Mouse (Mus musculus): ENCODE data around the gene Cyp2c23. TPM values are rescaled to one million over a fixed set of nuclear protein-coding genes. Genes with fewer than 3 reads are reported as not detected.

The Cyp2c23 gene
- total and polyA plus RNA-seq, 3 experiments = 0.11 TPM; not detected in 2

GRCm38 (mm10) chr19:44000061-44000460 lies 28.9 kb downstream of the Cyp2c23 start:
- DNase-seq (ENCODE audit: low spot score) = no peak
- Histone ChIP-seq H3K27me3 (ENCODE audit: insufficient read depth, low read length) (peaks cover 23% of the 10 kb centered on the region), H3K36me3 (replicated peaks) (no peaks in the 10 kb centered on the region), H3K4me1 (ENCODE audit: insufficient read depth, low read depth, low read length) (no peaks in the 10 kb centered on the region), H3K9me3 (replicated peaks) (no peaks in the 10 kb centered on the region), H3K4me3 (ENCODE audit: low read depth, low read length) (no peak overlapping the region)
- TF ChIP-seq POLR2AphosphoS5 (IDR thresholded peaks at IDR 0.05; ENCODE audit: insufficient replicate concordance, low read depth, low read length) (no peak), GATA1 (IDR thresholded peaks at IDR 0.05; ENCODE audit: borderline replicate concordance, low read length) (no peak)
- no peak for ATAC-seq (ENCODE audit: extremely low read depth, insufficient number of reproducible peaks, low FRiP score, poor library complexity, severe bottlenecking)

DNA sequence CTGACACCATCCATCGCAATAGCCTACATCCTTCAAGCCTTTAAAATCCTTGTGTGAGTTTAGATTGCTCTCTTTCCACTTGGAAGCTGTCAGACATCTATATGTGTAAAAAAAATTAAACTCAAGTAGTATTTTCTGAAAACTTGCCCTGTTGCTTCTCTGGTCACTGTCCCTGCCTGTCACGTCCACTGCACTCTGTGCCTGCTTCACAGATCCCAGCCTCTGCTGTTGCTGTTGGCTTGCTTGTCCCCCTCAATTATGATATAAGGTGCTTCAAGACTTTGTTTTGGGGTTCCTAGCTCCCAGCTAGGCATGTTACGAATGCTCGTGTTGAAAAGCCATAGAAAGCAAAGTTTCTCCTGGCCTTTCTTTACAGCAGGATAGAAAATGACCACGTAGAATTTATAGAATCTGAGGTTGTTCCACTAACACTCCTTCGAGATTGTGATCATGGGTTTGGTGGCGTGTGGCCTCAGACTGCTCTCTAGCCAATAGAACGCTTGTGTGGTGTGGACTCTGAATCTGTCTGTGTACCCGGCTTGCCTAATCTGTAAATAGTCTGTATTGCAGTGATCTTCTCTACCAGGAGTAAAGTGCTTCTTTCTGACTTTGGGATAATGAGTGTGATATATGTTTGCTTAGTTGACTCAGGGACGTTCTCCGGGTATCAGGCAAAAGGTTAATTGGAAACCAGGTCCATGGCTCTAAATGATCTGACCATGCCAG lies 30.0 kb downstream of the Cyp2c23 start:
- ATAC-seq (ENCODE audit: extremely low read depth, insufficient number of reproducible peaks, low FRiP score, poor library complexity, severe bottlenecking) = no peak
- no peaks in the 10 kb centered on the region for H3K36me3 ChIP-seq (replicated peaks)

DNA sequence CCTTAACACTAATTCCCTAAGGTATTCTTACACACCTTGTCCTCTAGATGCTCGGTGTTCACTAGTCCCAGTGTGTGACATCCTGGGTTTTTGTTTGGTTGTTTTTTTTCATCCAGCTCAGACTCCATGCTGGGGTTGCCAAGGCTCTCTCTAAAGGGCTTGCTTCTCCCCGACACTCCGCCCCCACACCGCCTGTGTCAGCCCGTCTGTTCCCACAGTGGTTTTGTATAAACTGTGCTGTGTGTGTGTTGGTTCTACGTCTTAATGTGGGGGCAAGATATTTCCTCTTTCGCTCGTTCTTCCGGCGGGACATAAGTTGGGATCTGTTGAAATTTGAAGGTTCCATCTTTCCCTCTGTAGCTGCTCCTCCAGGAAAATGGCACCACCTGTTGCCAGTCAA lies 30.9 kb downstream of the Cyp2c23 start:
- ATAC-seq (ENCODE audit: extremely low read depth, insufficient number of reproducible peaks, low FRiP score, poor library complexity, severe bottlenecking) = no peak
- TF ChIP-seq TAL1 (conservative IDR thresholded peaks at IDR 0.05; ENCODE audit: low read depth, low read length) (no peak), CTCF (IDR thresholded peaks at IDR 0.05; ENCODE audit: low read depth, low read length) (no peak)

More for the DNA sequence above, 30.0 kb downstream of the Cyp2c23 start:
- no peak overlapping the region for H3K4me3 ChIP-seq (ENCODE audit: low read depth, low read length)
- H3K9me3 ChIP-seq (replicated peaks) = no peaks in the 10 kb centered on the region
- TF ChIP-seq GATA1 (IDR thresholded peaks at IDR 0.05; ENCODE audit: borderline replicate concordance, low read length) (no peak), CTCF (IDR thresholded peaks at IDR 0.05; ENCODE audit: low read depth, low read length) (no peak), POLR2AphosphoS5 (IDR thresholded peaks at IDR 0.05; ENCODE audit: insufficient replicate concordance, low read depth, low read length) (no peak), GATA2 (IDR thresholded peaks at IDR 0.05; ENCODE audit: borderline replicate concordance, low read depth, low read length) (no peak), TAL1 (conservative IDR thresholded peaks at IDR 0.05; ENCODE audit: low read depth, low read length) (no peak)
- H3K4me1 ChIP-seq (ENCODE audit: insufficient read depth, low read depth, low read length) = peaks cover 6% of the 10 kb centered on the region
- DNase-seq (ENCODE audit: low spot score) = no peak
- H3K27me3 ChIP-seq (ENCODE audit: insufficient read depth, low read length) = peaks cover 20% of the 10 kb centered on the region

GRCm38 (mm10) chr19:43995427-43995826 lies 33.6 kb downstream of the Cyp2c23 start:
- no peaks in the 10 kb centered on the region for H3K9me3 ChIP-seq (replicated peaks)
- H3K36me3 ChIP-seq (replicated peaks) = no peaks in the 10 kb centered on the region
- H3K4me1 ChIP-seq (ENCODE audit: insufficient read depth, low read depth, low read length) = peaks cover 6% of the 10 kb centered on the region
- TF ChIP-seq GATA1 (IDR thresholded peaks at IDR 0.05; ENCODE audit: borderline replicate concordance, low read length) = no peak
- TF ChIP-seq CTCF (IDR thresholded peaks at IDR 0.05; ENCODE audit: low read depth, low read length) = no peak
- no peak for TF ChIP-seq POLR2AphosphoS5 (IDR thresholded peaks at IDR 0.05; ENCODE audit: insufficient replicate concordance, low read depth, low read length)
- no peak for TF ChIP-seq GATA2 (IDR thresholded peaks at IDR 0.05; ENCODE audit: borderline replicate concordance, low read depth, low read length)
- TF ChIP-seq TAL1 (conservative IDR thresholded peaks at IDR 0.05; ENCODE audit: low read depth, low read length) = no peak
- peaks cover 16% of the 10 kb centered on the region for H3K27me3 ChIP-seq (ENCODE audit: insufficient read depth, low read length)
- ATAC-seq (ENCODE audit: extremely low read depth, insufficient number of reproducible peaks, low FRiP score, poor library complexity, severe bottlenecking) = no peak
- H3K4me3 ChIP-seq (ENCODE audit: low read depth, low read length) = no peak overlapping the region
- no peak for DNase-seq (ENCODE audit: low spot score)

More for the DNA sequence above, 30.9 kb downstream of the Cyp2c23 start:
- no peak for DNase-seq (ENCODE audit: low spot score)
- Histone ChIP-seq H3K4me1 (ENCODE audit: insufficient read depth, low read depth, low read length) (peaks cover 6% of the 10 kb centered on the region), H3K27me3 (ENCODE audit: insufficient read depth, low read length) (peaks cover 20% of the 10 kb centered on the region), H3K4me3 (ENCODE audit: low read depth, low read length) (no peak overlapping the region), H3K36me3 (replicated peaks) (no peaks in the 10 kb centered on the region), H3K9me3 (replicated peaks) (no peaks in the 10 kb centered on the region)

GRCm38 (mm10) chr19:43992464-43992863 lies 36.5 kb downstream of the Cyp2c23 start:
- H3K36me3 ChIP-seq (replicated peaks) = no peaks in the 10 kb centered on the region
- H3K27me3 ChIP-seq (ENCODE audit: insufficient read depth, low read length) = peaks cover 9% of the 10 kb centered on the region; the same call in 1 of the 2 replicates
- no peaks in the 10 kb centered on the region for H3K9me3 ChIP-seq (replicated peaks)
- DNase-seq (ENCODE audit: low spot score) (no peak), ATAC-seq (ENCODE audit: extremely low read depth, insufficient number of reproducible peaks, low FRiP score, poor library complexity, severe bottlenecking) (no peak)
- peaks cover 6% of the 10 kb centered on the region for H3K4me1 ChIP-seq (ENCODE audit: insufficient read depth, low read depth, low read length)
- H3K4me3 ChIP-seq (ENCODE audit: low read depth, low read length) = no peak overlapping the region
- TF ChIP-seq CTCF (IDR thresholded peaks at IDR 0.05; ENCODE audit: low read depth, low read length) (no peak), GATA1 (IDR thresholded peaks at IDR 0.05; ENCODE audit: borderline replicate concordance, low read length) (no peak), TAL1 (conservative IDR thresholded peaks at IDR 0.05; ENCODE audit: low read depth, low read length) (no peak), GATA2 (IDR thresholded peaks at IDR 0.05; ENCODE audit: borderline replicate concordance, low read depth, low read length) (no peak), POLR2AphosphoS5 (IDR thresholded peaks at IDR 0.05; ENCODE audit: insufficient replicate concordance, low read depth, low read length) (no peak)

GRCm38 (mm10) chr19:43990362-43990761 lies 38.6 kb downstream of the Cyp2c23 start:
- H3K9me3 ChIP-seq (replicated peaks) = no peaks in the 10 kb centered on the region
- H3K36me3 ChIP-seq (replicated peaks) = no peaks in the 10 kb centered on the region
- DNase-seq (ENCODE audit: low spot score) (no peak), ATAC-seq (ENCODE audit: extremely low read depth, insufficient number of reproducible peaks, low FRiP score, poor library complexity, severe bottlenecking) (no peak)
- H3K4me3 ChIP-seq (ENCODE audit: low read depth, low read length) = no peak overlapping the region
- H3K27me3 ChIP-seq (ENCODE audit: insufficient read depth, low read length) = peaks cover 9% of the 10 kb centered on the region; the same call in 1 of the 2 replicates
- TF ChIP-seq POLR2AphosphoS5 (IDR thresholded peaks at IDR 0.05; ENCODE audit: insufficient replicate concordance, low read depth, low read length) = no peak
- no peak for TF ChIP-seq GATA1 (IDR thresholded peaks at IDR 0.05; ENCODE audit: borderline replicate concordance, low read length)
- TF ChIP-seq CTCF (IDR thresholded peaks at IDR 0.05; ENCODE audit: low read depth, low read length) = no peak
- no peak for TF ChIP-seq GATA2 (IDR thresholded peaks at IDR 0.05; ENCODE audit: borderline replicate concordance, low read depth, low read length)
- H3K4me1 ChIP-seq (ENCODE audit: insufficient read depth, low read depth, low read length) = peaks cover 6% of the 10 kb centered on the region
